Mouse (Mus musculus) fat pad, adult 2 months (tissue): ENCODE data around the gene Dido1.

Source experiments
- DNase-seq: peaks from one replicate; pipeline ENCODE4 v3.0.0-alpha.2; 2011; ENCODE audit warnings: low read depth, low spot score; ENCODE audit errors: extremely low read depth

Gene Dido1

GRCm38 (mm10) chr2:180689841-180690240 lies 20.0 kb downstream of the Dido1 start:
- no peak for DNase-seq

- no peak for DNase-seq
These were observed 25.8 kb downstream of the Dido1 start for GRCm38 (mm10) chr2:180684031-180684430.

- DNase-seq, result no peak
These were observed 26.3 kb downstream of the Dido1 start for GRCm38 (mm10) chr2:180683524-180683923.

- no peak for DNase-seq
These were observed 28.6 kb downstream of the Dido1 start for GRCm38 (mm10) chr2:180681225-180681624.

GRCm38 (mm10) chr2:180678609-180679140 lies 31.1 kb downstream of the Dido1 start:
- no peak for DNase-seq

GRCm38 (mm10) chr2:180676706-180677105 lies 33.1 kb downstream of the Dido1 start:
- no peak for DNase-seq

GRCm38 (mm10) chr2:180662008-180662407 lies 47.8 kb downstream of the Dido1 start:
- DNase-seq, result no peak

- no peak for DNase-seq
These were observed 49.3 kb downstream of the Dido1 start for GRCm38 (mm10) chr2:180660521-180660920.

- DNase-seq, result no peak
These were observed 50.2 kb downstream of the Dido1 start for GRCm38 (mm10) chr2:180659353-180660150.

- no peak for DNase-seq
These were observed 51.4 kb downstream of the Dido1 start for GRCm38 (mm10) chr2:180658381-180658780.

GRCm38 (mm10) chr2:180657394-180658013 lies 52.3 kb downstream of the Dido1 start:
- DNase-seq, result no peak

- DNase-seq, result no peak
These were observed 54.6 kb downstream of the Dido1 start for GRCm38 (mm10) chr2:180655150-180655549.

GRCm38 (mm10) chr2:180654666-180655065 lies 55.1 kb downstream of the Dido1 start:
- DNase-seq, result no peak

- no peak for DNase-seq
These were observed 63.0 kb downstream of the Dido1 start for GRCm38 (mm10) chr2:180646841-180647240.

GRCm38 (mm10) chr2:180643626-180644025 lies 66.2 kb downstream of the Dido1 start:
- no peak for DNase-seq

GRCm38 (mm10) chr2:180642555-180643260 lies 67.1 kb downstream of the Dido1 start, which contains the start of gene Tcfl5:
Gene Tcfl5 (minus strand): TSS chr2:180642708.
- DNase-seq, result no peak

- no peak for DNase-seq
These were observed 67.9 kb downstream of the Dido1 start for GRCm38 (mm10) chr2:180641576-180642554.

GRCm38 (mm10) chr2:180611882-180612281 lies 97.9 kb downstream of the Dido1 start:
- no peak for DNase-seq

GRCm38 (mm10) chr2:180610283-180610682 lies 99.5 kb downstream of the Dido1 start:
- DNase-seq, result no peak
